Mouse (Mus musculus) MEL (cell line): ENCODE results near the gene Capn12. TPM values are rescaled to one million over a fixed set of nuclear protein-coding genes. Genes with fewer than 3 reads are reported as not detected.

Experiments
- DNase-seq: peaks from one replicate; pipeline ENCODE4 v3.0.0; 2011; ENCODE audit warnings: low read depth, low spot score
- H3K27ac ChIP-seq: 2 replicates; pipeline ENCODE4 v1.5.1; 2012; ENCODE audit warnings: low read depth, mild to moderate bottlenecking, control low read depth, low read length, moderate library complexity; ENCODE audit not compliant: control insufficient read depth
- H3K27me3 ChIP-seq, 2 experiments: fragments of 150-350 bp in 1 of 2; sonication (generic) in 1 of 2; 2 replicates each; pipeline ENCODE4 v1.6.1; 2012; ENCODE audit warnings: low read length in 2 of 2, mild to moderate bottlenecking in 2 of 2, improper control_type of control experiment in 1 of 2, moderate library complexity in 1 of 2; ENCODE audit not compliant: insufficient read depth in 2 of 2, control insufficient read depth in 1 of 2
- H3K36me3 ChIP-seq, 2 experiments: 2 replicates each; pipeline ENCODE4 v1.6.1; 2012 to 2014; ENCODE audit warnings: low read length in 2 of 2, improper control_type of control experiment in 1 of 2, inconsistent platforms in 1 of 2, mild to moderate bottlenecking in 1 of 2; ENCODE audit not compliant: insufficient read depth in 2 of 2, control insufficient read depth in 1 of 2
- H3K4me1 ChIP-seq, 2 experiments: fragments of 150-350 bp in 1 of 2; sonication (generic) in 1 of 2; 2 replicates each; pipeline ENCODE4 v1.6.1; 2012; ENCODE audit warnings: low read length in 2 of 2, improper control_type of control experiment in 1 of 2, mild to moderate bottlenecking in 1 of 2; ENCODE audit not compliant: insufficient read depth in 2 of 2, control insufficient read depth in 1 of 2
- H3K4me3 ChIP-seq, 2 experiments: fragments of 150-350 bp in 1 of 2; sonication (generic) in 1 of 2; 2 replicates each; pipeline ENCODE4 v1.5.1; 2012; ENCODE audit warnings: low read depth in 2 of 2, low read length in 2 of 2, mild to moderate bottlenecking in 2 of 2, moderate library complexity in 2 of 2, control low read depth in 1 of 2, improper control_type of control experiment in 1 of 2; ENCODE audit not compliant: control insufficient read depth in 1 of 2, insufficient read depth in 1 of 2
- H3K79me2 ChIP-seq: 2 replicates; pipeline ENCODE4 v1.6.1; 2012; ENCODE audit warnings: mild to moderate bottlenecking, low read length, moderate library complexity; ENCODE audit not compliant: control insufficient read depth, poor library complexity, insufficient read depth
- H3K9ac ChIP-seq: 2 replicates; pipeline ENCODE4 v1.6.1; 2012; ENCODE audit warnings: low read depth, mild to moderate bottlenecking, control low read depth, low read length, moderate library complexity; ENCODE audit not compliant: control insufficient read depth, poor library complexity, severe bottlenecking
- H3K9me3 ChIP-seq: fragments of 150-350 bp; sonication (generic); replicated peaks from 2 replicates; pipeline ENCODE4 v1.6.1; 2012; ENCODE audit warnings: mild to moderate bottlenecking, low read length, improper control_type of control experiment, moderate library complexity; ENCODE audit not compliant: insufficient read depth
- CHD1 ChIP-seq: IDR thresholded peaks from 2 replicates; pipeline ENCODE4 v1.6.1; 2012; ENCODE audit warnings: low read depth, mild to moderate bottlenecking, inconsistent platforms, low read length, improper control_type of control experiment
- CTCF ChIP-seq, 3 experiments: IDR thresholded peaks in 2 of 3; conservative IDR thresholded peaks in 1 of 3; 2 replicates each; pipeline ENCODE4 v1.5.1; 2011 to 2012; ENCODE audit warnings: low read length in 3 of 3, low read depth in 2 of 3, mild to moderate bottlenecking in 2 of 3, improper control_type of control experiment in 1 of 3, inconsistent platforms in 1 of 3, mixed read lengths in 1 of 3, moderate library complexity in 1 of 3; ENCODE audit not compliant: control insufficient read depth in 1 of 3, insufficient read depth in 1 of 3, poor library complexity in 1 of 3, severe bottlenecking in 1 of 3
- E2F4 ChIP-seq: IDR thresholded peaks from 2 replicates; pipeline ENCODE4 v1.6.1; 2011; ENCODE audit warnings: low read depth, low read length, improper control_type of control experiment, borderline replicate concordance
- ELF1 ChIP-seq: IDR thresholded peaks from 2 replicates; pipeline ENCODE4 v1.6.1; 2014; ENCODE audit warnings: low read depth, mild to moderate bottlenecking, inconsistent platforms, low read length, improper control_type of control experiment, moderate library complexity
- EP300 ChIP-seq, 2 experiments: IDR thresholded peaks; 2 replicates each; pipeline ENCODE4 v1.6.1; 2011; ENCODE audit warnings: improper control_type of control experiment in 2 of 2, low read length in 2 of 2, low read depth in 1 of 2, mild to moderate bottlenecking in 1 of 2
- ETS1 ChIP-seq: IDR thresholded peaks from 2 replicates; pipeline ENCODE4 v1.6.1; 2012; ENCODE audit warnings: low read depth, mild to moderate bottlenecking, inconsistent platforms, low read length, improper control_type of control experiment, moderate library complexity
- GABPA ChIP-seq: IDR thresholded peaks from 2 replicates; pipeline ENCODE4 v1.6.1; 2012; ENCODE audit warnings: low read depth, mild to moderate bottlenecking, inconsistent platforms, low read length, improper control_type of control experiment, moderate library complexity
- GATA1 ChIP-seq: IDR thresholded peaks from 2 replicates; pipeline ENCODE4 v1.6.1; 2011; ENCODE audit warnings: low read depth, low read length, improper control_type of control experiment
- HCFC1 ChIP-seq: IDR thresholded peaks from 2 replicates; pipeline ENCODE4 v1.6.1; 2012; ENCODE audit warnings: low read depth, mild to moderate bottlenecking, inconsistent platforms, low read length, improper control_type of control experiment, moderate library complexity
- JUND ChIP-seq: IDR thresholded peaks from 2 replicates; pipeline ENCODE4 v1.6.1; 2011; ENCODE audit warnings: low read depth, mild to moderate bottlenecking, improper control_type of control experiment, low read length
- MAFK ChIP-seq: IDR thresholded peaks from 2 replicates; pipeline ENCODE4 v1.6.1; 2011; ENCODE audit warnings: low read depth, mild to moderate bottlenecking, low read length, improper control_type of control experiment, borderline replicate concordance
- MAX ChIP-seq: IDR thresholded peaks from 2 replicates; pipeline ENCODE4 v1.6.1; 2011; ENCODE audit warnings: low read length, improper control_type of control experiment
- MAZ ChIP-seq: IDR thresholded peaks from 2 replicates; pipeline ENCODE4 v1.6.1; 2012; ENCODE audit warnings: low read depth, mild to moderate bottlenecking, inconsistent platforms, low read length, improper control_type of control experiment
- MEF2A ChIP-seq: IDR thresholded peaks from 2 replicates; pipeline ENCODE4 v1.6.1; 2014; ENCODE audit warnings: low read depth, mild to moderate bottlenecking, inconsistent platforms, low read length, improper control_type of control experiment; ENCODE audit not compliant: poor library complexity, insufficient replicate concordance, severe bottlenecking; ENCODE audit errors: extremely low read depth
- MXI1 ChIP-seq: IDR thresholded peaks from 2 replicates; pipeline ENCODE4 v1.6.1; 2011; ENCODE audit warnings: mild to moderate bottlenecking, low read depth, low read length, improper control_type of control experiment
- MYB ChIP-seq: IDR thresholded peaks from 2 replicates; pipeline ENCODE4 v1.6.1; 2011; ENCODE audit warnings: mild to moderate bottlenecking, low read depth, low read length, improper control_type of control experiment
- MYC ChIP-seq: IDR thresholded peaks from 2 replicates; pipeline ENCODE4 v1.6.1; 2011; ENCODE audit warnings: low read depth, mild to moderate bottlenecking, low read length, improper control_type of control experiment, moderate library complexity
- NELFE ChIP-seq: IDR thresholded peaks from 2 replicates; pipeline ENCODE4 v1.6.1; 2011; ENCODE audit warnings: low read depth, low read length, improper control_type of control experiment
- NRF1 ChIP-seq: IDR thresholded peaks from 2 replicates; pipeline ENCODE4 v1.6.1; 2014; ENCODE audit warnings: low read depth, mild to moderate bottlenecking, inconsistent platforms, low read length, improper control_type of control experiment, moderate library complexity; ENCODE audit not compliant: poor library complexity, insufficient read depth, severe bottlenecking
- POLR2A ChIP-seq, 2 experiments: IDR thresholded peaks; 2 replicates each; pipeline ENCODE4 v1.6.1; 2011 to 2012; ENCODE audit warnings: low read length in 2 of 2, mild to moderate bottlenecking in 2 of 2, control low read depth in 1 of 2, improper control_type of control experiment in 1 of 2, low read depth in 1 of 2, moderate library complexity in 1 of 2; ENCODE audit not compliant: control insufficient read depth in 1 of 2, insufficient read depth in 1 of 2, poor library complexity in 1 of 2
- POLR2AphosphoS2 ChIP-seq: IDR thresholded peaks from 2 replicates; pipeline ENCODE4 v1.6.1; 2011; ENCODE audit warnings: low read length, improper control_type of control experiment
- RAD21 ChIP-seq: IDR thresholded peaks from 2 replicates; pipeline ENCODE4 v1.6.1; 2011; ENCODE audit warnings: mild to moderate bottlenecking, low read depth, low read length, improper control_type of control experiment
- SIN3A ChIP-seq: IDR thresholded peaks from 2 replicates; pipeline ENCODE4 v1.6.1; 2012; ENCODE audit warnings: low read length, improper control_type of control experiment, inconsistent platforms
- SMC3 ChIP-seq: IDR thresholded peaks from 2 replicates; pipeline ENCODE4 v1.6.1; 2011; ENCODE audit warnings: low read depth, low read length, improper control_type of control experiment
- TAL1 ChIP-seq: IDR thresholded peaks from 2 replicates; pipeline ENCODE4 v1.6.1; 2012; ENCODE audit warnings: mild to moderate bottlenecking, inconsistent platforms, low read length, moderate library complexity, mixed read lengths
- TBP ChIP-seq: IDR thresholded peaks from 2 replicates; pipeline ENCODE4 v1.8.0; 2011; ENCODE audit warnings: low read depth, low read length, improper control_type of control experiment
- TCF12 ChIP-seq: IDR thresholded peaks from 2 replicates; pipeline ENCODE4 v1.6.1; 2014; ENCODE audit warnings: low read depth, mild to moderate bottlenecking, inconsistent platforms, low read length, improper control_type of control experiment, moderate library complexity
- USF1 ChIP-seq: IDR thresholded peaks from 2 replicates; pipeline ENCODE4 v1.6.1; 2014; ENCODE audit warnings: low read depth, mild to moderate bottlenecking, inconsistent platforms, low read length, improper control_type of control experiment, moderate library complexity
- USF2 ChIP-seq, 2 experiments: IDR thresholded peaks; 2 replicates each; pipeline ENCODE4 v1.6.1; 2011 to 2012; ENCODE audit warnings: improper control_type of control experiment in 2 of 2, low read length in 2 of 2, borderline replicate concordance in 1 of 2, inconsistent platforms in 1 of 2, low read depth in 1 of 2, mild to moderate bottlenecking in 1 of 2; ENCODE audit not compliant: insufficient read depth in 1 of 2
- ZC3H11A ChIP-seq: IDR thresholded peaks from 2 replicates; pipeline ENCODE4 v1.6.1; 2012; ENCODE audit warnings: low read depth, mild to moderate bottlenecking, inconsistent platforms, low read length, improper control_type of control experiment
- ZKSCAN1 ChIP-seq: IDR thresholded peaks from 2 replicates; pipeline ENCODE4 v1.6.1; 2012; ENCODE audit warnings: low read depth, mild to moderate bottlenecking, inconsistent platforms, low read length, improper control_type of control experiment, moderate library complexity
- ZMIZ1 ChIP-seq: IDR thresholded peaks from 2 replicates; pipeline ENCODE4 v1.6.1; 2012; ENCODE audit warnings: low read depth, mild to moderate bottlenecking, inconsistent platforms, low read length, improper control_type of control experiment, moderate library complexity
- ZNF384 ChIP-seq: IDR thresholded peaks from 2 replicates; pipeline ENCODE4 v1.6.1; 2012; ENCODE audit warnings: low read depth, mild to moderate bottlenecking, inconsistent platforms, low read length, improper control_type of control experiment
- polyA plus RNA-seq, 2 experiments: library from polyadenylated mRNA; stranded (reverse) in 1 of 2; unstranded in 1 of 2; fragments of >175 nt in 1 of 2; fragments of >200 nt in 1 of 2; gene quantifications; 2 replicates each; pipeline versions ENCODE4 v1.2.1 to v1.2.4; 2012; ENCODE audit warnings: low replicate concordance in 2 of 2, low read depth in 1 of 2; ENCODE audit not compliant: insufficient read length in 2 of 2, insufficient read depth in 1 of 2, missing spikeins in 1 of 2
- total RNA-seq: library from RNA; depleted of rRNA; stranded (reverse); fragments of 300-350 nt; gene quantifications from 2 replicates; pipeline ENCODE4 v1.2.3, GENCODE M21; 2012

The Capn12 gene
- total and polyA plus RNA-seq, 3 experiments = 0.19 TPM; not detected in 2

- TF ChIP-seq SMC3 (peak; percentile 25; the same call in 1 of the 2 replicates), JUND (no peak), RAD21 (no peak), MYB (0 out of 2 replicates have a peak, but pooled peaks have one; percentile 12), MXI1 (peak; percentile 82), SIN3A (peak; percentile 89), TBP (peak; percentile 91), TCF12 (peak; percentile 80), EP300 (IDR thresholded peaks at IDR 0.05; ENCODE audit: low read depth in 1 of 2, low read length in 2 of 2) (peak; percentile 80 to 87), ZC3H11A (no peak), HCFC1 (peak; percentile 79), MYC (peak; percentile 94), ELF1 (0 out of 2 replicates have a peak, but pooled peaks have one; percentile 30)
Observed at GRCm38 (mm10) chr7:28870901-28871664, 10.1 kb upstream of the Capn12 start (continued).

- H3K9me3 ChIP-seq = no peaks in the 10 kb centered on the region
- no peak overlapping the region for H3K9ac ChIP-seq
- no peaks in the 10 kb centered on the region for H3K79me2 ChIP-seq
- H3K27ac ChIP-seq = peak overlapping the region; percentile 31
- peaks cover 28 to 29% of the 10 kb centered on the region in 2 experiments for H3K4me1 ChIP-seq
- DNase-seq = peak; percentile 49
- no peaks in the 10 kb centered on the region for H3K27me3 ChIP-seq
- H3K36me3 ChIP-seq = peaks cover 0 to 21% of the 10 kb centered on the region in 2 experiments; a peak in 2 of 4 replicates
- H3K4me3 ChIP-seq = no peak overlapping the region
- TF ChIP-seq GABPA (no peak), MAZ (no peak), ETS1 (peak; percentile 99), E2F4 (no peak), ELF1 (no peak), TCF12 (peak; percentile 31; the same call in 1 of the 2 replicates), SIN3A (peak; percentile 85), MYC (no peak), ZNF384 (no peak), POLR2A (IDR thresholded peaks at IDR 0.05; ENCODE audit: control insufficient read depth in 1 of 2, insufficient read depth in 1 of 2, low read depth in 1 of 2, low read length in 2 of 2, poor library complexity in 1 of 2) (no peak), POLR2AphosphoS2 (no peak), CTCF (IDR thresholded peaks at IDR 0.05 in 2 of 3, conservative IDR thresholded peaks at IDR 0.05 in 1 of 3; ENCODE audit: control insufficient read depth in 1 of 3, insufficient read depth in 1 of 3, low read depth in 2 of 3, low read length in 3 of 3, poor library complexity in 1 of 3, severe bottlenecking in 1 of 3) (no peak), ZC3H11A (no peak), MYB (peak; percentile 41; the same call in 1 of the 2 replicates), ZMIZ1 (no peak), ZKSCAN1 (no peak), TAL1 (no peak), MAFK (no peak), NRF1 (no peak), NELFE (no peak), MEF2A (no peak), EP300 (IDR thresholded peaks at IDR 0.05; ENCODE audit: low read depth in 1 of 2, low read length in 2 of 2) (peak; percentile 20 to 55; a peak in 1 of 4 replicates), MAX (no peak), GATA1 (0 out of 2 replicates have a peak, but pooled peaks have one; percentile 7), USF1 (no peak), CHD1 (no peak), USF2 (IDR thresholded peaks at IDR 0.05; ENCODE audit: borderline replicate concordance in 1 of 2, insufficient read depth in 1 of 2, low read depth in 1 of 2, low read length in 2 of 2) (no peak)
Observed at GRCm38 (mm10) chr7:28874565-28874964, 6.7 kb upstream of the Capn12 start.
